Mouse (Mus musculus): Measurements from ENCODE around the gene Nmnat2. TPM values are rescaled to one million over a fixed set of nuclear protein-coding genes. Genes with fewer than 3 reads are reported as not detected.

The Nmnat2 gene
- total RNA-seq, 1 experiment from 2014 or later: 1.2 TPM

DNA sequence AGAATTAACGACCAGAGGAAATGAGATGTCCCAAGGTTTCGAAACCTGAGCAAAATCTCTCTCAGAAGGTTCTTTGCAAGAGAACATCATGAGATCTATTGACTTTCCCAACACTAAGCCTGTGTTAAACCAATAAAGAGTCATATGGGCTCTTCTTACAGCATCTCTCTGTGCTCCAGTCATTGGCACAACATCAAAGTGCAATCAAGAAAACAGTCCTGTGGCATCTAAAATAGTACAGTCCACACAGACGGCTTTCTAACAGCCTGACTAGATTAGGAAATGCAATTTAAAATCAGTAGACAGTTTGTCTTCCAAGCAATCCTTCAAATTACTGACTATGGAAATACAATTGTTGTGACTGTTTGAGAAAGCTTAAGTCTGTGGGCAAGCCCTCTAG, 32.2 kb downstream of the Nmnat2 start:
- no peak for DNase-seq

- DNase-seq: no peak
Measured at GRCm38 (mm10) chr1:152990067-152990466, 35.3 kb downstream of the Nmnat2 start.

- DNase-seq: no peak
Measured at GRCm38 (mm10) chr1:152992271-152993134, 37.7 kb downstream of the Nmnat2 start.

DNA sequence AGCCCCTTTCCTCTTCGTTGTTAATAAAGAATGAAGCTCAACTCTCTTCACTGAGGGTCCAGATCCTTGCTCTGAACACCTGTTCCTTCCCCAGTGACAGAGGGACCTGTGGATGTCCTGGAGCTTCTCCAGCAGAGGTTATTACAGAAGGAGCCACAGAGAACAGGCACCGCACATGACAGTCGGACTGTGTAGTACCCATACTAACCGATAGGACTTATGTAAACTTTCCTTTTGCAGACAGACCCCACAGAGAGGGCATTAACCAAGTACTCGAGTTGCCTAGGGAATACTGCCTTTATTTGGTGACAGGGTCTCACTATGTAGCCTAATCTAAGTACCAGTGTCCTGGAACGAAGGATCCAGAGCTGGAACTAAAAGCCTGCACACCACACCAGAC, 39.0 kb downstream of the Nmnat2 start:
- DNase-seq: no peak

DNA sequence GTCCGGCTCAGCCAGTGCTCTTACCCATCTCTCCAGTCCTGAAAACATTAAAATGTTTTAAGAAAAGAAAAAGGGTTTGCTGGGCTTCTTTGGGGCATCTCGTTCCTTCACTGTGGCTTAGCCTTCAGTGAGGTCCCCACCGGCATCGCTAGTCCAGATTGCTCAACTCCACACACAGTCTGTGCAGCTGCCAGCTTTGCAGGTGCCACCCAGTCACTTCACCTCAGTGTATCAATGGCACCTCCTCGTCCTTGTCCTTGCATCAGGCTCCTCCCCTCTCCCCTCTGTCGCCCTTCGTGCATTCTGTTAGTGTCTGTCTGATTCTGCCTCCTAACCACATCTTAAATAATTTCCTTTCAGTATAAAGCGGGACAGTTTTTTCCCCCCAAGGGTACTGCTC, 45.2 kb downstream of the Nmnat2 start:
- no peak for DNase-seq

DNA sequence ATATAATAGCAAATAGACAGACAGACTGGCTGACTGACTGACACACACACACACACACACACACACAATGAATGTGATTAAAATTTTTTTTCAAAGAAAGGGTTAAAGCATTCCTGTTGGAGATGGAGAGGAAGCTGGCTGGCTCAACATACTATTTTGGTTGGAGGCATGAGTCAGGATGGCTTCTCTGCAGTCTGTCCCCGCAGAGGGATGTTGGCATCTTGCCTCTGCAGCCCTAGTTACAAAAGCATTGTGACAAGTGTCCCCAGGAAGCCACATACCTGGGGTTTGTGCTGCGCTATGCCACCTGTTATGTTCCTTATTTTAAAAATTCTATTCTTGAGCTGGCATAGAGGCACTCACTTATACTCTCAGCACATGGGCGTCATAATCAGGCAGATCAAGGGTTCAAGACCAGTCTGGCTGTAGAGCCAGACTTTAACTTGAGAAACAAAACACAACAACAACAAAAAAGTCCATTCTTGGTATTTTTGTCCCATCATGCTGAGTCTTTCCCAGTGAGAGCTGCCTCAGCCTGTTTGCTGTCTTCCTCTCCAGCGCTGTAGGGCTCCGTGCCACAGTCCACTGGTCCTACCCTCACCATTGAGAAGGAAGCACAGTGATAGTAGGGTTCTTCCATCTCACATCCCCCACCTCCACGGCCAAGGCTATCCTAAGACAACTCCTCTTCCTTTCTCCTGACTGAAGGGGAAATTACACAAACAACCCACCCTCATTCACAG, 45.9 kb downstream of the Nmnat2 start:
- peak; percentile 12 for DNase-seq

DNA sequence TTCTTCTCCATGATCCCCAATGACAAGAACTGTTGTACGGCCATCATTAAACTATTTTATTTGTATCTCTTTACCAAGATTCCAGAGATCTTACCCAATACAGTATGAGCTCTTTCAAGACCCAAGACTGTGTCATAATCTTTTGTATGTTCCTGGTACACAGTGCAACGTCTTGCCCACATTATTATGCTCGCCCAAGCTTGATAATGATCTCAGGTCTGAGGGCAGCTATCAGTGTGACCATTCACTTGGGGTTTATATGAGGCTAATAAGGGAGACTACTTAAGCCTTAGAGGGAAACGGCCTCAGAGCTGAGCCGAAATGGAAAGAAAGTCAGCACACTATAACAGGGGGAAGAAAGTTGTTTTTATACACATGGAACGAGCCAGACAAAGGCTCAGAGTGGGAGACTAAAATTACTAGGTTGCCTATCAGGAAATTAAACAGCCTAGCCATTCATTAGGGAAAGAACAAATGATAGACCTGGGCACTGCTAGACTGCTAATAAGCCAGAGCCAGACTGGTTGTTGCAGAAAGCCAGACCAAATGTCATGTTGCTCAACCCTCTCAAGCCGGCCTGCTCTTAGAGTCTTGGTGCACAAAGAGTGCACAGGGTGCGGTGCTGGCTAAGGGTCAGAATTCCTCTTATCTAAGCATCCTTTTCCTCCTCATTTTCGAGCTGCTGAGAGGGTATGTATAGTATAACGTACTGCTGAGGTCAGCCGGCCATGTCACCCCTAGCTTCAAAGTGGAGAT, 47.7 kb downstream of the Nmnat2 start:
- DNase-seq: no peak

DNA sequence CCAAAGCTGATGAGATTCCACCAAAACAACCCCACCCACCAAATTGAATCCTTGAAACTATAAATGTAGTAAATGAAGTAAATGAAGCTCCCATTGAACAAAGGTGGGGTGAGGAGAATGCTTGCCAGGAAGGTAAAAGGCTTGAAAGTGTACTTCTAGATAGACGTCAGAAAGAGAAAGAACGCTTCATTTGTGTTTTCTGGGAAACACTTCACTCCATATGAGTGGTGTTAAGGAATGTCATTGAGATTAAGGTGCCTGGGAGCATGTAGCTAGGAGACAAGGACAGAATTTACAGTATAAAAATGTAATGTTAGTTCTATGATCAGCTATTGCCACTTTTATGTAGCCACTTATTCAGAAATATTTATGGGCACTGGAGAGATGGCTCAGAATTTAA, 49.7 kb downstream of the Nmnat2 start:
- DNase-seq: no peak

GRCm38 (mm10) chr1:153006054-153006453, 51.3 kb downstream of the Nmnat2 start:
- no peak for DNase-seq

GRCm38 (mm10) chr1:153006761-153007160, 52.0 kb downstream of the Nmnat2 start:
- no peak for DNase-seq

DNA sequence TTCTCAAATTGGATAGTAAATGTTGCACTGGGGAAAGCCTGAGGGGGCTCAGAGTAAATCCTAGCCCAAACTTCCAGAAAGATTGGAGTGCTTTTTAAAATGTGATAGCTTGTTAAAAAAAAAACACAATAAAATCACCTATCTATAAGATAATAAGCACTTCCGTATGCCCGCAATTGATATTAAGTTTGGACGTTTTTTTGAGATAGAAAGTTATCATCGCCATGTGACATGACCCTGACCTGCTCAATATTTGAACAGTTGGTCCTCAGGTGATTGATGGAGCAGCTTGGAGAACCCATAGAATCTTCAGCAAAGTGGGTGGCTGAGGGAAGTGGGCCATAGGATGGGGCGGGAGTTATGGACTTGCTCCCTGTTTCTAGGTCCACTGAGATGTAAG, 52.5 kb downstream of the Nmnat2 start:
- no peak for DNase-seq

DNA sequence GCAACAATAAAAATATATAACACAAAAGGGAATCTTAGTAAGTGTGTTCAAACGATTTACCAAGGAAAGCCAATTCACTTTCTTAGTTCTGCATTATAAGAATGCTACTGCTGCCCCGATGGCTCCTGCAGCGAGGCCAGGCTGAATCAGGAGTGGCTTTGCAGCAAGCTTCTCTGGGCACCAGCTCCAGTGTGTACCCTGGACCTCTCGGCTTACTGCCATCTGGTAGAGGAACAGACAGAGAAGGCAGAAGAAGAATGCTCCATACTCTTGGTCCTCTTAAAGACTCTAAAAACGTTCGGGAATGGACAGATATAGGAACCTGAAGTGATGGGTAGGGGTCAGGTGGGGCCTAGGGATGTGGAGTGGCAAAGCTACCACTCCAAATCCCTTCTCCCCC, 53.0 kb downstream of the Nmnat2 start:
- DNase-seq: no peak

GRCm38 (mm10) chr1:153009338-153009737, 54.5 kb downstream of the Nmnat2 start:
- no peak for DNase-seq

DNA sequence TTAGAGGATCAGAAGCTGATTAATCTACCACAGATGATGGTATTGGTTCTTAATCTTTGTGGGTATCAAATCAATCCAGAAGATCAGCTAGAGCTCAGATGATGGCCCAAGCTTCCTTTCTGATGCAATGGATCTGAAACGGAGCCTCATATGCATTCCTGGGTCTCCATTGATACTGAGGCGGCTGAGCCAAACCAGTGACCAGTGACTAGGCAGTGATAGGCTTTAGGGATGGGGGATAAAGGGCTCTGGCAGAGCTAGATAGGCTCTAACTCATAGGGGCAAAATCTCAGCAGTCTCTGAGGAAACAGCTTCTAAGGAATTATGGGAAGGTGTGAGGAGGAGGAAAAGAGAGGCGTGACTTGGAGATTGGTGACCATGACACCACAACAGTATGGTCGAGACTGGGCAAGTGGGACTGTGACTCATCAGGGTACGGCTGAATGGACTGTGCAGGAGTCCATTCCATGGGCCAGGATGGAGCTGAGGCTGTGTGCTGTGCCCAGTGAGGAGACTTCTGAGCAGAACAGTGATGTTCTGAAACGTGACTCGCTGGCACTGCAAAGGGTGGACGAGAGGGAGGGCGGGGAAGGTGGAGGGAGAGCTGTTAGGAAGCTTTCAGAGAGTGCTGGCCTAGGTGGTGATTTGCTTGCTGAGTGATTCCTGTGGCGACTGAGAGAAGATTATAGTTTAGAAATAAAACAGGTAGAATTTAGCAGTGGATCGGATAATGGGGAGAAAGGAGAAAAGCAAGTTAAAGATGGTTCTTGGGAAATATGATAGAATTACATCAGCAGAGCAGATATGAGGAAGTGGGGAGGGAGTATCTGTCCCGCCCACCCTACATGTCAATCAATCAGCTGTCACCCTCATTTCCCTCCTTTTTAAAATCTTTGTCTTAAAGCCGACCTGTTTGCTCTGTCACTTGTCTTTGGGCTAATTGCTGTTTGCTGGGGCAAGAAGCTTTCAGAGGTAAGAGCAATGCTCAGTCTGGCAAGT, 55.9 kb downstream of the Nmnat2 start:
- DNase-seq: no peak

- no peak for DNase-seq
Measured at GRCm38 (mm10) chr1:153011544-153011943, 56.8 kb downstream of the Nmnat2 start.

DNA sequence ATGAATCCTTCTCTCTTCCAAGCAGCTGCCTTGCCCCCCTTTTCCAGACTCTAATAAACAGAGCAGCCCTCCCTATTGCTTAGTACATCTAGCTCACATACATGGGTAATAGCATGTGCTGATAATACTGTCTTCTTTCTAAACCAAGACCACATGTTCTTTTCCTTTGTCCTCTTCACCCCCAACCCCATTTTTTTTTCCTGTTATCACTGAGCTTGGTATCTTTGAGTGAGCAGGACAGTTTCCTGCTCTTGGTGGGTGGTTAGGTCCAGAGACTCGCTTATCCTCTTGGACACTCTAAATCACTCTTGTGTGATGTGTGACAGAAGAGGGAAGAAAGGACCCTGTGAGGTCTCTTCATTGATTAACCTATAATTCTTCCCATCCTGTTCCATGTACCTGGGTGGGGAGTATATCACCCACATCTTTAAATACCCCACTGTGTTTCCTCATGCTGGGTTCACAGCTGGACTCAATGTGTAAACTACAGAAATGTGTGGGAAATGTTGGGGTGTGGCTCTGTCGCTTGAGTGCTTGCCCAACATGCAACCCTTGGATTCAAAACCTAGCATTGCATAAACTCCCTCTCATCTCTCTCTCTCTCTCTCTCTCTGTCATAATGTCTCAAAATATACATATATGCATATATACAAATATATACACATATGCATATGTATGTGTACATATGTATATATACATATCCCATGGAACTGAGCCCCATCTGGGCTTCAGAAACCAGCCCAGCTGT, 58.9 kb downstream of the Nmnat2 start:
- no peak for DNase-seq

- peak; percentile 40 for DNase-seq
Measured at GRCm38 (mm10) chr1:153014431-153015186, 59.8 kb downstream of the Nmnat2 start.

DNA sequence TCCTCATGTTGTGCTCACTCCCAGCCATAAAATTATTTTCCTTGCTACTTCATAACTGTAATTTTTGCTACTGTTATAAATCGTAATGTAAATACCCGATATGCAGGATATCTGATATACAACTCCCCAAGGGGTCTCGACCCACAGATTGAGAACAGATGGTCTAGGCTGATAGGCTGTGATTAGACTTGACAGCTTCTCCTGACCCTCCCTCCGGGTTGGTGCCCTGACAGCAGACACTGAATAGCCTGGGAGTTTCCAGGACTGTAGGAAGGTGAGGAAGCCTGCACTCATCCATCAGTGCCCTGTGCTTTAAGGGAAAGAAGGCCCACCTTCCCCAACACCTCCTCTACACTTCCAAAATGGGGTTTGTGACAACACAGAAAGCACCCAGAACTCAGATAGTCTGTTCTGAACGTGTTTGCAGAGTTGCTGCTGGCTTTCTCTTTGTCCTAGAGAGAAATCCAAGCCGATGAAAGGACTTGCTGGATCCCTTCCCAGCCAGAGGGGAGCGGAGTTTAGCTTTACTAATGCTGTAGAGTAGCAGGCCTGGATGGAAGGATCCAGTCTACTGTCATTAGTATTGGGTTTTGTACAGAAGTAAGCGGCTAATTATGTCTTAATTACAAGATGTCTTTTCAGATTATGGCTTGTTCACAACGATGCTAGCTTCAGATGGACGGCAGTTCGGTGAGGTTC, 61.8 kb downstream of the Nmnat2 start:
- no peak for DNase-seq

- DNase-seq: no peak
Measured at GRCm38 (mm10) chr1:153019128-153019527, 64.3 kb downstream of the Nmnat2 start.
